Mouse (Mus musculus): ENCODE measurements around the gene Hes1. TPM values are rescaled to one million over a fixed set of nuclear protein-coding genes. Genes with fewer than 3 reads are reported as not detected.

Hes1 gene
- polyA plus RNA-seq, 1 experiment from 2014 or later: 50.5 TPM

GRCm38 (mm10) chr16:30113170-30113569 lies 49.0 kb downstream of the Hes1 start:
- Histone ChIP-seq H3K27ac (no peak overlapping the region), H3K4me1 (no peaks in the 10 kb centered on the region), H3K4me2 (replicated peaks) (no peak overlapping the region), H3K36me3 (no peaks in the 10 kb centered on the region), H3K4me3 (no peak overlapping the region), H3K9ac (no peak overlapping the region), H3K9me3 (peaks cover 6% of the 10 kb centered on the region), H3K27me3 (replicated peaks) (no peaks in the 10 kb centered on the region)
- ATAC-seq (ENCODE audit: low FRiP score, low read depth): no peak
- WGBS: 43% methylated on average over 3 of the region's 3 CpGs

GRCm38 (mm10) chr16:30113800-30114199 lies 49.6 kb downstream of the Hes1 start:
- peaks cover 6% of the 10 kb centered on the region for H3K9me3 ChIP-seq
- H3K9ac ChIP-seq: no peak overlapping the region
- H3K27me3 ChIP-seq (replicated peaks): no peaks in the 10 kb centered on the region
- no peaks in the 10 kb centered on the region for H3K4me1 ChIP-seq
- WGBS: 83% methylated on average over 8 of the region's 8 CpGs
- no peak overlapping the region for H3K4me2 ChIP-seq (replicated peaks)
- no peak overlapping the region for H3K27ac ChIP-seq
- H3K36me3 ChIP-seq: no peaks in the 10 kb centered on the region
- no peak overlapping the region for H3K4me3 ChIP-seq
- ATAC-seq (ENCODE audit: low FRiP score, low read depth): no peak

- ATAC-seq (ENCODE audit: low FRiP score, low read depth): no peak
- Histone ChIP-seq H3K36me3 (no peaks in the 10 kb centered on the region), H3K27me3 (replicated peaks) (no peaks in the 10 kb centered on the region; the same call in 1 of the 2 replicates)
Measured at GRCm38 (mm10) chr16:30114451-30114850, 50.3 kb downstream of the Hes1 start.

More at GRCm38 (mm10) chr16:30114451-30114850, 50.3 kb downstream of the Hes1 start:
- Histone ChIP-seq H3K9ac (no peak overlapping the region), H3K4me2 (replicated peaks) (no peak overlapping the region), H3K4me1 (peaks cover 2% of the 10 kb centered on the region; the same call in 1 of the 2 replicates), H3K4me3 (no peak overlapping the region), H3K27ac (no peak overlapping the region), H3K9me3 (peaks cover 6% of the 10 kb centered on the region)
- 80% methylated on average over 1 of the region's 1 CpGs for WGBS

Other genes with a start within 250 kb of the Hes1 start
- gene Cpn2, start 203.1 kb downstream of the Hes1 start, polyA plus RNA-seq (2016; fragmentation: Nextera tagmentation; extraction: Ambion mirVana): not detected in 2 replicates
- 0.27 and 0.41 TPM in 2 replicates for gene Lrrc15, start 218.9 kb downstream of the Hes1 start, polyA plus RNA-seq (2016; fragmentation: Nextera tagmentation; extraction: Ambion mirVana)
- 1.3 and 1.6 TPM in 2 replicates for gene Gp5, start 246.4 kb downstream of the Hes1 start, polyA plus RNA-seq (2016; fragmentation: Nextera tagmentation; extraction: Ambion mirVana)